Mouse (Mus musculus): ENCODE measurements around the gene Stx16. TPM values are rescaled to one million over a fixed set of nuclear protein-coding genes. Genes with fewer than 3 reads are reported as not detected.
A peak's percentile ranks its signal among the peaks of the same experiment; 100 is the strongest.

The Stx16 gene
- polyA plus RNA-seq, 1 experiment = 23.4 TPM

DNA sequence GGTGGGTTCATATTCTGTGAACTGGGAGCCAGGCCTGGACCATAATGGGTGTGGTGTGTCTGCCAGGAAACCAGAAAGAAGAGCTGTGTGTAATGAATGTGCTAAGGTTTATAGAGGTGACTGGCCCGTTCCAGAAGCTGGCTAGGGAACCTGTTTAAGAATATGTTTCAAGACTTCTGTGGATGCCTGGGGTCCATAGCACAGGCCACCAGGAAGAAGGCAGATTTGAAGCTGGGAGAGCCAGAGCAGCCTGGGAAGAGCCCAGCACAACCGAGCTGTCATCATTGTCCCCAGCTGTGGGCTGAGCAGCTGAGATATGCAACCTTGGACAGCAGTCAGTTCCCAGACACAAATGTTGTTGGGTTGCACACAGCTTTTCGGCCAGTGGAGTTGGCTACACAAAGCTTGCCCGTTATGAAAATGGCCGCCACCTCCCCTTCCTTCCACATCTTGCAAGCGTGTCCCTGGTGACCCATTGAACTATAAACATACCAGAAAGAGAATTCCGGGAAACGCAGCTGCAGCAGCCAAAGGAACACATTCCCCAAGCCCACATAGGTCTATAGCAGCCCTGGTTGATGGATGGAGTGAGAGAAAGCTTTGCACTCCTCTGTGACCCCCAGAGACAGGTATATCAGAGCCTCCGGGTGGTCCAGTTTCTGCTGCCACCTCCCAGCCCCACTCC lies 12.4 kb upstream of the Stx16 start:
- Histone ChIP-seq H3K4me3 (ENCODE audit: low read depth, low read length) (no peak overlapping the region), H3K4me1 (ENCODE audit: control insufficient read depth, insufficient read depth, insufficient read length, low read length) (no peaks in the 10 kb centered on the region), H3K27me3 (ENCODE audit: control insufficient read depth, insufficient read depth, low read length) (no peaks in the 10 kb centered on the region), H3K27ac (ENCODE audit: insufficient read depth, low read depth, low read length) (no peak overlapping the region), H3K36me3 (ENCODE audit: control insufficient read depth, insufficient read depth, low read length) (no peaks in the 10 kb centered on the region)
- TF ChIP-seq CTCF (IDR thresholded peaks at IDR 0.05; ENCODE audit: extremely low read depth, insufficient read length, insufficient replicate concordance, low read depth, low read length) (no peak), POLR2A (IDR thresholded peaks at IDR 0.05; ENCODE audit: low read depth, low read length) (no peak)
- 70% methylated on average over 9 of the region's 9 CpGs for whole genome bisulfite sequencing

DNA sequence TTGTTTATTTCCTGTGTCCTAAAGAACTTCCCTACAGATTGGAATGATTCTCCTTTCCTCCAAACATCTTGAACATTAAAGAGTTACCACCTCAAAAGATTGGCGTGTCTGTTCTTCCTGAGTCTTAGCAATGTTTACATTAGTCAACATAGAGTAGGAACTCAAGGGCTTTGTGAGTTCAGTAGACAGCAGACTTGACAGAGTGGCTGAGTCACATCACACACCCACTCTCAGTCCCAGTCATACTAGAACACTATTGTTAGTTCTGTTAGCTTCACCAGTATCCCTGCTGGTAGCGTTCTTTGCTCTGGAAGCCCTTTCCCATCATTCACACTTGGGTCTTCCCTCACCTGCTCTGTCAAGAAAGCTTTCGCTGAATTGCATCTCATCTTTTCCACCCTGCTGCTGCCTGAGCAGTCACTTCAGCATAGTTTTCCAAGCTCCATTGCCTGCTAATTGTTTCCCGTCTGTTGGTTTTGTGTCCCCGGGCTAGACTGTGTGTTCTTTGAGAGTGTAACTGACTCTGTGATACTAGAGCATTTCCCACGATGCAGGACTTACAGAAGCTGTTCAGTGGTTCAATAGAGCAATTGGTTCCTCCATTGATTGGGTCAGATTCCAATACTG lies 8.2 kb upstream of the Stx16 start:
- Histone ChIP-seq H3K4me3 (ENCODE audit: low read depth, low read length) (no peak overlapping the region), H3K4me1 (ENCODE audit: control insufficient read depth, insufficient read depth, insufficient read length, low read length) (no peaks in the 10 kb centered on the region), H3K27ac (ENCODE audit: insufficient read depth, low read depth, low read length) (no peak overlapping the region), H3K36me3 (ENCODE audit: control insufficient read depth, insufficient read depth, low read length) (no peaks in the 10 kb centered on the region), H3K27me3 (ENCODE audit: control insufficient read depth, insufficient read depth, low read length) (no peaks in the 10 kb centered on the region)
- TF ChIP-seq CTCF (IDR thresholded peaks at IDR 0.05; ENCODE audit: extremely low read depth, insufficient read length, insufficient replicate concordance, low read depth, low read length) = no peak
- TF ChIP-seq POLR2A (IDR thresholded peaks at IDR 0.05; ENCODE audit: low read depth, low read length) = no peak
- 80% methylated on average over 6 of the region's 6 CpGs for WGBS

DNA sequence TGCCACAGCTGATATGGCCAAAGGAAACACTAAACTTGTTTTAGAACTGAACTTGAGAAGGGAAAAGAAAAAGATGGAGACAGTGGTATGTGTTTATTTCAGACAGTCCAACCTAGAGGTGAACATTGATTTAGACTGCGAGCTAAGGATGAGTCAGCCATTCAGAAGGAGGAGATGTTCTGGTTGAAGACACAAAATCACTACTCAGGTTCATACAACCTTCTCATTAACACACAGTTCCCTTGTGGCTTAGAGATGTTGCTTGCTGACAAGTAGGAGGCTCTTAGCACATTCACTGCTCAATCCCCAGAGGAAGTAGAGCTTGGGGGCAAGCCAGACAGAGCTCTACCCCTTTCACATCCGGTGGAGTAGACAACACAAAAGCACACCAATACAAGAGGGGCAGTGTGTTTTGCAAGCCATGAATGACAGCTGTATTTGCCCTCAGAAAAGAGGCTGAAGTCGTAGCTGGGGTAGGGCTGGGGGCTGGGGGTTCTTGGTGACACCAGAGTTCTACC lies 6.5 kb upstream of the Stx16 start:
- whole genome bisulfite sequencing = 51% methylated on average over 3 of the region's 3 CpGs
- H3K27ac ChIP-seq (ENCODE audit: insufficient read depth, low read depth, low read length) = no peak overlapping the region
- H3K36me3 ChIP-seq (ENCODE audit: control insufficient read depth, insufficient read depth, low read length) = no peaks in the 10 kb centered on the region
- H3K4me3 ChIP-seq (ENCODE audit: low read depth, low read length) = no peak overlapping the region
- H3K4me1 ChIP-seq (ENCODE audit: control insufficient read depth, insufficient read depth, insufficient read length, low read length) = no peaks in the 10 kb centered on the region
- TF ChIP-seq POLR2A (IDR thresholded peaks at IDR 0.05; ENCODE audit: low read depth, low read length) (no peak), CTCF (IDR thresholded peaks at IDR 0.05; ENCODE audit: extremely low read depth, insufficient read length, insufficient replicate concordance, low read depth, low read length) (no peak)
- no peaks in the 10 kb centered on the region for H3K27me3 ChIP-seq (ENCODE audit: control insufficient read depth, insufficient read depth, low read length)

GRCm38 (mm10) chr2:174071406-174071805 lies 4.7 kb upstream of the Stx16 start:
- Histone ChIP-seq H3K4me3 (ENCODE audit: low read depth, low read length) (no peak overlapping the region), H3K4me1 (ENCODE audit: control insufficient read depth, insufficient read depth, insufficient read length, low read length) (peaks cover 6% of the 10 kb centered on the region), H3K27me3 (ENCODE audit: control insufficient read depth, insufficient read depth, low read length) (no peaks in the 10 kb centered on the region), H3K27ac (ENCODE audit: insufficient read depth, low read depth, low read length) (no peak overlapping the region), H3K36me3 (ENCODE audit: control insufficient read depth, insufficient read depth, low read length) (no peaks in the 10 kb centered on the region)
- WGBS = 78% methylated on average over 5 of the region's 5 CpGs
- TF ChIP-seq POLR2A (IDR thresholded peaks at IDR 0.05; ENCODE audit: low read depth, low read length) (no peak), CTCF (IDR thresholded peaks at IDR 0.05; ENCODE audit: extremely low read depth, insufficient read length, insufficient replicate concordance, low read depth, low read length) (no peak)

DNA sequence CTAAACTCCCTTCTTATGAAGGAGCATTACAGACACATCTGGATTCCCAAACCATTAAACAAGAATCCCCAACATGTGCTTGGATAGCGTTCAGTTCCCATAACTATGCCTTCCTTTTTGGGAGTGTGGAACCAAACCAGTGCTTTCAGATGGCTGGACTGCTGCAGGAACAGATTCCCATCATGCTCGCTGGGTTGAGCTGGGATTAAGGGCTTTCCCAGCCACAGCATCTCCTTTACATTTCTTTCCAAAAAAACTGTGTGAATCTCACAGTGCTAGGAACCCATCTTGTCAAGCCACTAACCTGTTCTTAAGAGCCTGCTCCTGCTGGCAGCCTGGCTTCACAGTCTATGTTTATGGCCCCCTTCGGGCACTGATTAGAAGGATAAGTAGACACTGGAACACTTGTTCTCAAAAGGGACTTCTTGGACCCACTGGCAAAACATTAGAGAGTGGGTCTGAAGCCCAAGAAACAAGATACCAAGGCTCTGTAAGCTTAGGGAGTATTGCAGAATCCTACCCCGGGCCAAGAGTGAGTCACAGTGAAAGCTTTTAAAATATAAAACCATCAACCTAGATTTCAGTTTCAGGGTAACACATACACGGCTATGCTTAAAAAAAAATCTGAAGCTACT lies 2.8 kb upstream of the Stx16 start:
- H3K27me3 ChIP-seq (ENCODE audit: control insufficient read depth, insufficient read depth, low read length) = no peaks in the 10 kb centered on the region
- no peak overlapping the region for H3K4me3 ChIP-seq (ENCODE audit: low read depth, low read length)
- 45% methylated on average over 5 of the region's 5 CpGs for WGBS
- TF ChIP-seq POLR2A (IDR thresholded peaks at IDR 0.05; ENCODE audit: low read depth, low read length) (no peak), CTCF (IDR thresholded peaks at IDR 0.05; ENCODE audit: extremely low read depth, insufficient read length, insufficient replicate concordance, low read depth, low read length) (no peak)
- H3K27ac ChIP-seq (ENCODE audit: insufficient read depth, low read depth, low read length) = no peak overlapping the region
- peaks cover 8% of the 10 kb centered on the region for H3K4me1 ChIP-seq (ENCODE audit: control insufficient read depth, insufficient read depth, insufficient read length, low read length)
- no peaks in the 10 kb centered on the region for H3K36me3 ChIP-seq (ENCODE audit: control insufficient read depth, insufficient read depth, low read length)

GRCm38 (mm10) chr2:174074621-174075020 lies 1.5 kb upstream of the Stx16 start:
- H3K4me1 ChIP-seq (ENCODE audit: control insufficient read depth, insufficient read depth, insufficient read length, low read length) = peaks cover 8% of the 10 kb centered on the region
- no peaks in the 10 kb centered on the region for H3K36me3 ChIP-seq (ENCODE audit: control insufficient read depth, insufficient read depth, low read length)
- no peak for TF ChIP-seq CTCF (IDR thresholded peaks at IDR 0.05; ENCODE audit: extremely low read depth, insufficient read length, insufficient replicate concordance, low read depth, low read length)
- WGBS = 33% methylated on average over 11 of the region's 13 CpGs
- no peaks in the 10 kb centered on the region for H3K27me3 ChIP-seq (ENCODE audit: control insufficient read depth, insufficient read depth, low read length)
- H3K4me3 ChIP-seq (ENCODE audit: low read depth, low read length) = no peak overlapping the region
- H3K27ac ChIP-seq (ENCODE audit: insufficient read depth, low read depth, low read length) = no peak overlapping the region

DNA sequence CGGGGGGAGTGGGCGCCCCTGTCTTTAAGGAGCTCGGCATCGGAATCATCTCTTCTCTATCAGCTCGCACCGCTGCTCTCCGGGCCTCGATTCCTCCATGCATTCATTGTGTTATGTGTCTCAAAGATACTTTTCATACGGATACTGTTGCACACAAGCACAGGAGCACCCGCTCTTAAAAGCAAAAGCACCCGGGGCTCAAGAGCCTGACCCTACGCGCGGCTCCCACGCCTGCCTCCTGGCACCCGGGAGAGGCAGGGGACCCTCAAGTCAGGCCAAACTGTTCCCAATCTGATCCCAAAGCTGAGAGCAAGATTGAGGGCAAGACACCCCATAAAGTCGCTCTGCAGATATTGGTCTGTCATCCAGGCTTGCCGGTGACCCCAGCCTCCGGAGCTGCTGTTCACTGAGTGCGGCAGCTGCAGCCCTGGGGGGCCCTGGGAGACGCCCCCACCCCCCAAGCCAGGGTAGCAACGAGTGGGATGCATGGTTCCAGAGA lies 987 bp upstream of the Stx16 start:
- WGBS = 26% methylated on average over 22 of the region's 22 CpGs
- Histone ChIP-seq H3K36me3 (ENCODE audit: control insufficient read depth, insufficient read depth, low read length) (no peaks in the 10 kb centered on the region), H3K4me1 (ENCODE audit: control insufficient read depth, insufficient read depth, insufficient read length, low read length) (peaks cover 8% of the 10 kb centered on the region), H3K27me3 (ENCODE audit: control insufficient read depth, insufficient read depth, low read length) (no peaks in the 10 kb centered on the region), H3K4me3 (ENCODE audit: low read depth, low read length) (no peak overlapping the region), H3K27ac (ENCODE audit: insufficient read depth, low read depth, low read length) (peak overlapping the region; percentile 20; the same call in 1 of the 2 replicates)
- no peak for TF ChIP-seq POLR2A (IDR thresholded peaks at IDR 0.05; ENCODE audit: low read depth, low read length)
- TF ChIP-seq CTCF (IDR thresholded peaks at IDR 0.05; ENCODE audit: extremely low read depth, insufficient read length, insufficient replicate concordance, low read depth, low read length) = no peak

Measured in small intestine, adult 2 months (tissue).